Mouse (Mus musculus): ENCODE measurements at regions not wholly inside any gene's neighbourhood (a gene's known extent, or its start where the extent isn't known, plus 50 kb on each side); places are given as distances from the start of the nearest gene placed in this dataset.

GRCm38 (mm10) chr10:60936659-60937516 is 105.5 kb upstream of the Unc5b start:
- no peak overlapping the region for H3K27ac ChIP-seq (replicated peaks)
- no peaks in the 10 kb centered on the region for H3K36me3 ChIP-seq (ENCODE audit: control insufficient read depth, insufficient read depth, low read length)
- H3K9ac ChIP-seq (ENCODE audit: low read length): no peak overlapping the region
- DNase-seq (ENCODE audit: low spot score): no peak
- H3K4me2 ChIP-seq (replicated peaks; ENCODE audit: low read depth): no peak overlapping the region
- no peak overlapping the region for H3K4me3 ChIP-seq (ENCODE audit: low read depth, low read length)
- no peak for ATAC-seq (ENCODE audit: low FRiP score, low TSS enrichment)
- WGBS: 28% methylated on average over 13 of the region's 13 CpGs
- TF ChIP-seq CTCF (IDR thresholded peaks at IDR 0.05; ENCODE audit: low read depth) (no peak), EP300 (optimal IDR thresholded peaks at IDR 0.05) (no peak)
- no peaks in the 10 kb centered on the region; the same call in 1 of the 2 replicates for H3K4me1 ChIP-seq (replicated peaks; ENCODE audit: control insufficient read depth, insufficient read depth)
- H3K9me3 ChIP-seq (ENCODE audit: control insufficient read depth, low read length): no peaks in the 10 kb centered on the region
- no peaks in the 10 kb centered on the region for H3K27me3 ChIP-seq (ENCODE audit: control insufficient read depth, insufficient read depth, low read length)

DNA sequence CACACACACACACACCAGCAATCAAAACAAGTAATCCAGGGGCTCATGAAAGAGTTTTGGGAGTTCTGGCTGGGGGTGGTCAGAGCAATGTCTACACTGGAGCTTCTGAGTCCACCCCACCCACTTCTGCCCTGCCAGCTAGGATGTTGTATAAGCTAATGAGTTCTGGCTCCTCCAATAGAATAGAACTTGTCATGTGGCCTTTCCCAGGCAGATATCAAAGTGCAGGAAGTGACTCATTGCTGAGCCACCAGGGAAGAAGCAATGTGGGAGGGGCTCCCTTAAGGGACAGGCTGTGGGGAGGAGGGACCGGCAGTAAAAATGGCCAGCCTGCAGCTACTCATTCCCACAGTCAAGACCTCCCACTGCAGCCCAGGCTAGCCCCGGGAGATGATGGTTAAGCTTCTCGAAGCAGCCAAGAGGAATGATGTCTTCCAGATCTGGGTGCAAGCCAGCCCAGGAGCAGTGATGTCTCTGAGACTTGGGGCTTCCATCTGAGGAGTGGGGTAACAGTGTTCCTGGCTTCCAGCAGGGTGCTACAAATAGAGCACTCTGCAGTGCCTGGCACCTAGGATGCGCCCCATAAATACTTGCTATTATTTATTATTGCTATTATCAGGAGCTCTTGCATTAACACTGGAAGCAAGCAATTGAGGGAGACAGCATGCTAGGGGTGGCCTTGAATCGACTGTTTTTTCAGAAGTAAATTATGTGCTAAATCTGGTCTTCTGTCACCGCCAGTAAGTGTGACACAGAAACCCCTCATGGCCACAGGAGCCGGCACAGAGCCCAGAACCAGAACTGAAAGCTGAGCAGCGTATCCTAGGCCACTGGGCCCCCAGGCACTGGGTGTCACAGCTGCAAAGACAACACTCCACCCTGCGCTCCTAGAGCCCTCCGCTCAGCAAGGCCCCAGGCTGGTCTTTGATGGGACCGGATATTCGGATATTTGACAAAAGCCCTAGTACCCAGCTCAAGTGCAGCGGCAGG is 103.2 kb upstream of the Unc5b start:
- TF ChIP-seq CTCF (IDR thresholded peaks at IDR 0.05; ENCODE audit: low read depth) (no peak), EP300 (optimal IDR thresholded peaks at IDR 0.05) (no peak)
- DNase-seq (ENCODE audit: low spot score): peak; percentile 40
- H3K27ac ChIP-seq (replicated peaks): no peak overlapping the region

DNA sequence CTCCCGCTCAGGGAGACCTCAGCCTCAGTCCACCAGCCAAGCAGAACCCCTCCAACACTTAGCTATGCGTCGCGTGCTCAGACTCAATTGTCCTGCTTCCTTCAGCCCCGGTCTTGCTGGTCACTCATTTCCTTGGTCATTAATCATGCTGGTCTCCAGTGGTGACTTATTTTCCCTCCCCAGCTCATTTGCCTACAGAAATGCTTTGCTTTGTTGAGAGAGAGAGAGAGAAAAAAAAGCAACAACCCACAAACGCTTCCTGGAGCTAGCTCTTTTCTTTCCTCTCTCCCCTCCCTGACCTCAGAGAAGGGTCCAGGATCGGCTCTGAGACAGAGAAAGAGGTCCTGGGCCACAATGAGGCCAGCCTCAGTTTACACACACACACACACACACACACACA is 102.5 kb upstream of the Unc5b start:
- ATAC-seq (ENCODE audit: low FRiP score, low TSS enrichment) (no peak; the same call in 1 of the 2 replicates), DNase-seq (ENCODE audit: low spot score) (no peak)
- no peak overlapping the region for H3K9ac ChIP-seq (ENCODE audit: low read length)
- no peaks in the 10 kb centered on the region for H3K9me3 ChIP-seq (ENCODE audit: control insufficient read depth, low read length)
- H3K4me2 ChIP-seq (replicated peaks; ENCODE audit: low read depth): no peak overlapping the region
- H3K4me3 ChIP-seq (ENCODE audit: low read depth, low read length): no peak overlapping the region
- no peaks in the 10 kb centered on the region for H3K27me3 ChIP-seq (ENCODE audit: control insufficient read depth, insufficient read depth, low read length)
- WGBS: 20% methylated on average over 6 of the region's 7 CpGs
- no peaks in the 10 kb centered on the region; the same call in 1 of the 2 replicates for H3K4me1 ChIP-seq (replicated peaks; ENCODE audit: control insufficient read depth, insufficient read depth)
- TF ChIP-seq CTCF (IDR thresholded peaks at IDR 0.05; ENCODE audit: low read depth) (no peak), EP300 (optimal IDR thresholded peaks at IDR 0.05) (no peak)
- H3K36me3 ChIP-seq (ENCODE audit: control insufficient read depth, insufficient read depth, low read length): no peaks in the 10 kb centered on the region
- no peak overlapping the region for H3K27ac ChIP-seq (replicated peaks)

More for the DNA sequence above, 103.2 kb upstream of the Unc5b start:
- no peak overlapping the region for H3K4me3 ChIP-seq (ENCODE audit: low read depth, low read length)
- H3K9me3 ChIP-seq (ENCODE audit: control insufficient read depth, low read length): no peaks in the 10 kb centered on the region
- ATAC-seq (ENCODE audit: low FRiP score, low TSS enrichment): peak; percentile 85
- WGBS: 65% methylated on average over 13 of the region's 13 CpGs
- H3K4me2 ChIP-seq (replicated peaks; ENCODE audit: low read depth): no peak overlapping the region
- no peaks in the 10 kb centered on the region for H3K36me3 ChIP-seq (ENCODE audit: control insufficient read depth, insufficient read depth, low read length)
- no peak overlapping the region for H3K9ac ChIP-seq (ENCODE audit: low read length)
- H3K27me3 ChIP-seq (ENCODE audit: control insufficient read depth, insufficient read depth, low read length): no peaks in the 10 kb centered on the region
- H3K4me1 ChIP-seq (replicated peaks; ENCODE audit: control insufficient read depth, insufficient read depth): no peaks in the 10 kb centered on the region; the same call in 1 of the 2 replicates

GRCm38 (mm10) chr10:60932855-60933254 is 101.5 kb upstream of the Unc5b start:
- Histone ChIP-seq H3K27ac (replicated peaks) (no peak overlapping the region), H3K9ac (ENCODE audit: low read length) (no peak overlapping the region), H3K4me2 (replicated peaks; ENCODE audit: low read depth) (no peak overlapping the region), H3K36me3 (ENCODE audit: control insufficient read depth, insufficient read depth, low read length) (no peaks in the 10 kb centered on the region), H3K4me1 (replicated peaks; ENCODE audit: control insufficient read depth, insufficient read depth) (no peaks in the 10 kb centered on the region; the same call in 1 of the 2 replicates), H3K27me3 (ENCODE audit: control insufficient read depth, insufficient read depth, low read length) (no peaks in the 10 kb centered on the region), H3K9me3 (ENCODE audit: control insufficient read depth, low read length) (no peaks in the 10 kb centered on the region), H3K4me3 (ENCODE audit: low read depth, low read length) (no peak overlapping the region)
- TF ChIP-seq CTCF (IDR thresholded peaks at IDR 0.05; ENCODE audit: low read depth): no peak
- DNase-seq (ENCODE audit: low spot score): no peak
- ATAC-seq (ENCODE audit: low FRiP score, low TSS enrichment): no peak
- 35% methylated on average over 3 of the region's 3 CpGs for WGBS

GRCm38 (mm10) chr10:60931891-60932378 is 100.6 kb upstream of the Unc5b start:
- no peaks in the 10 kb centered on the region; the same call in 1 of the 2 replicates for H3K4me1 ChIP-seq (replicated peaks; ENCODE audit: control insufficient read depth, insufficient read depth)
- no peak overlapping the region for H3K4me2 ChIP-seq (replicated peaks; ENCODE audit: low read depth)
- ATAC-seq (ENCODE audit: low FRiP score, low TSS enrichment) (no peak), DNase-seq (ENCODE audit: low spot score) (no peak)
- H3K27me3 ChIP-seq (ENCODE audit: control insufficient read depth, insufficient read depth, low read length): no peaks in the 10 kb centered on the region
- 46% methylated on average over 22 of the region's 22 CpGs for WGBS
- no peak overlapping the region for H3K27ac ChIP-seq (replicated peaks)
- TF ChIP-seq EP300 (optimal IDR thresholded peaks at IDR 0.05) (no peak), CTCF (IDR thresholded peaks at IDR 0.05; ENCODE audit: low read depth) (no peak)
- H3K9ac ChIP-seq (ENCODE audit: low read length): no peak overlapping the region
- no peaks in the 10 kb centered on the region for H3K36me3 ChIP-seq (ENCODE audit: control insufficient read depth, insufficient read depth, low read length)
- no peaks in the 10 kb centered on the region for H3K9me3 ChIP-seq (ENCODE audit: control insufficient read depth, low read length)
- no peak overlapping the region for H3K4me3 ChIP-seq (ENCODE audit: low read depth, low read length)
